Mouse (Mus musculus): ENCODE measurements around the gene Cdkn1a. TPM values are rescaled to one million over a fixed set of nuclear protein-coding genes. Genes with fewer than 3 reads are reported as not detected.

Cdkn1a gene
- polyA plus RNA-seq, 1 experiment, result 10.5 TPM

GRCm38 (mm10) chr17:29123578-29124174 is 32.9 kb downstream of the Cdkn1a start:
- no peak overlapping the region for H3K27ac ChIP-seq (ENCODE audit: control insufficient read depth, insufficient read depth, low read depth, low read length)
- H3K27me3 ChIP-seq (ENCODE audit: control insufficient read depth, insufficient read depth, low read length), result no peaks in the 10 kb centered on the region
- TF ChIP-seq CTCF (IDR thresholded peaks at IDR 0.05; ENCODE audit: control insufficient read depth, insufficient read depth, insufficient replicate concordance, low read depth, low read length), result no peak
- TF ChIP-seq POLR2A (IDR thresholded peaks at IDR 0.05; ENCODE audit: control insufficient read depth, low read depth, low read length), result no peak
- H3K4me1 ChIP-seq (ENCODE audit: control insufficient read depth, insufficient read depth, low read length), result peaks cover 3% of the 10 kb centered on the region; the same call in 1 of the 2 replicates
- no peaks in the 10 kb centered on the region for H3K36me3 ChIP-seq (ENCODE audit: control insufficient read depth, insufficient read depth, low read length)
- H3K4me3 ChIP-seq (ENCODE audit: control insufficient read depth, low read depth, low read length), result no peak overlapping the region

- TF ChIP-seq CTCF (IDR thresholded peaks at IDR 0.05; ENCODE audit: control insufficient read depth, insufficient read depth, insufficient replicate concordance, low read depth, low read length) (no peak), POLR2A (IDR thresholded peaks at IDR 0.05; ENCODE audit: control insufficient read depth, low read depth, low read length) (no peak)
- H3K27me3 ChIP-seq (ENCODE audit: control insufficient read depth, insufficient read depth, low read length), result no peaks in the 10 kb centered on the region
- no peak overlapping the region for H3K4me3 ChIP-seq (ENCODE audit: control insufficient read depth, low read depth, low read length)
- H3K36me3 ChIP-seq (ENCODE audit: control insufficient read depth, insufficient read depth, low read length), result no peaks in the 10 kb centered on the region
- no peak overlapping the region for H3K27ac ChIP-seq (ENCODE audit: control insufficient read depth, insufficient read depth, low read depth, low read length)
- H3K4me1 ChIP-seq (ENCODE audit: control insufficient read depth, insufficient read depth, low read length), result no peaks in the 10 kb centered on the region; the same call in 1 of the 2 replicates
Measured at GRCm38 (mm10) chr17:29126561-29126960, 35.8 kb downstream of the Cdkn1a start.

- H3K27me3 ChIP-seq (ENCODE audit: control insufficient read depth, insufficient read depth, low read length), result no peaks in the 10 kb centered on the region
- H3K27ac ChIP-seq (ENCODE audit: control insufficient read depth, insufficient read depth, low read depth, low read length), result no peak overlapping the region
- TF ChIP-seq POLR2A (IDR thresholded peaks at IDR 0.05; ENCODE audit: control insufficient read depth, low read depth, low read length), result no peak
- no peak for TF ChIP-seq CTCF (IDR thresholded peaks at IDR 0.05; ENCODE audit: control insufficient read depth, insufficient read depth, insufficient replicate concordance, low read depth, low read length)
- H3K36me3 ChIP-seq (ENCODE audit: control insufficient read depth, insufficient read depth, low read length), result no peaks in the 10 kb centered on the region
- H3K4me3 ChIP-seq (ENCODE audit: control insufficient read depth, low read depth, low read length), result no peak overlapping the region
- no peaks in the 10 kb centered on the region; the same call in 1 of the 2 replicates for H3K4me1 ChIP-seq (ENCODE audit: control insufficient read depth, insufficient read depth, low read length)
Measured at GRCm38 (mm10) chr17:29129341-29129740, 38.6 kb downstream of the Cdkn1a start.

GRCm38 (mm10) chr17:29135066-29135465 is 44.3 kb downstream of the Cdkn1a start:
- Histone ChIP-seq H3K27ac (ENCODE audit: control insufficient read depth, insufficient read depth, low read depth, low read length) (no peak overlapping the region), H3K4me3 (ENCODE audit: control insufficient read depth, low read depth, low read length) (no peak overlapping the region), H3K27me3 (ENCODE audit: control insufficient read depth, insufficient read depth, low read length) (no peaks in the 10 kb centered on the region), H3K4me1 (ENCODE audit: control insufficient read depth, insufficient read depth, low read length) (no peaks in the 10 kb centered on the region; the same call in 1 of the 2 replicates), H3K36me3 (ENCODE audit: control insufficient read depth, insufficient read depth, low read length) (no peaks in the 10 kb centered on the region)
- TF ChIP-seq CTCF (IDR thresholded peaks at IDR 0.05; ENCODE audit: control insufficient read depth, insufficient read depth, insufficient replicate concordance, low read depth, low read length) (no peak), POLR2A (IDR thresholded peaks at IDR 0.05; ENCODE audit: control insufficient read depth, low read depth, low read length) (no peak)

- no peak overlapping the region for H3K27ac ChIP-seq (ENCODE audit: control insufficient read depth, insufficient read depth, low read depth, low read length)
Measured at GRCm38 (mm10) chr17:29136236-29136635, 45.5 kb downstream of the Cdkn1a start.

GRCm38 (mm10) chr17:29137906-29138305 is 47.1 kb downstream of the Cdkn1a start:
- Histone ChIP-seq H3K27ac (ENCODE audit: control insufficient read depth, insufficient read depth, low read depth, low read length) (no peak overlapping the region), H3K4me1 (ENCODE audit: control insufficient read depth, insufficient read depth, low read length) (no peaks in the 10 kb centered on the region), H3K36me3 (ENCODE audit: control insufficient read depth, insufficient read depth, low read length) (no peaks in the 10 kb centered on the region), H3K4me3 (ENCODE audit: control insufficient read depth, low read depth, low read length) (no peak overlapping the region), H3K27me3 (ENCODE audit: control insufficient read depth, insufficient read depth, low read length) (no peaks in the 10 kb centered on the region)
- TF ChIP-seq POLR2A (IDR thresholded peaks at IDR 0.05; ENCODE audit: control insufficient read depth, low read depth, low read length) (no peak), CTCF (IDR thresholded peaks at IDR 0.05; ENCODE audit: control insufficient read depth, insufficient read depth, insufficient replicate concordance, low read depth, low read length) (no peak)

More at GRCm38 (mm10) chr17:29136236-29136635, 45.5 kb downstream of the Cdkn1a start:
- TF ChIP-seq POLR2A (IDR thresholded peaks at IDR 0.05; ENCODE audit: control insufficient read depth, low read depth, low read length), result no peak
- no peak for TF ChIP-seq CTCF (IDR thresholded peaks at IDR 0.05; ENCODE audit: control insufficient read depth, insufficient read depth, insufficient replicate concordance, low read depth, low read length)
- Histone ChIP-seq H3K4me1 (ENCODE audit: control insufficient read depth, insufficient read depth, low read length) (no peaks in the 10 kb centered on the region; the same call in 1 of the 2 replicates), H3K4me3 (ENCODE audit: control insufficient read depth, low read depth, low read length) (no peak overlapping the region), H3K36me3 (ENCODE audit: control insufficient read depth, insufficient read depth, low read length) (no peaks in the 10 kb centered on the region), H3K27me3 (ENCODE audit: control insufficient read depth, insufficient read depth, low read length) (no peaks in the 10 kb centered on the region)

- no peak for TF ChIP-seq CTCF (IDR thresholded peaks at IDR 0.05; ENCODE audit: control insufficient read depth, insufficient read depth, insufficient replicate concordance, low read depth, low read length)
- TF ChIP-seq POLR2A (IDR thresholded peaks at IDR 0.05; ENCODE audit: control insufficient read depth, low read depth, low read length), result no peak
- Histone ChIP-seq H3K27ac (ENCODE audit: control insufficient read depth, insufficient read depth, low read depth, low read length) (no peak overlapping the region), H3K4me3 (ENCODE audit: control insufficient read depth, low read depth, low read length) (no peak overlapping the region), H3K4me1 (ENCODE audit: control insufficient read depth, insufficient read depth, low read length) (no peaks in the 10 kb centered on the region), H3K27me3 (ENCODE audit: control insufficient read depth, insufficient read depth, low read length) (no peaks in the 10 kb centered on the region), H3K36me3 (ENCODE audit: control insufficient read depth, insufficient read depth, low read length) (no peaks in the 10 kb centered on the region)
Measured at GRCm38 (mm10) chr17:29141577-29141976, 50.8 kb downstream of the Cdkn1a start.

Measured in testis, adult 2 months (tissue).